Mouse (Mus musculus) testis, adult 2 months (tissue): ENCODE data around the gene Gnaq. TPM values are rescaled to one million over a fixed set of nuclear protein-coding genes. Genes with fewer than 3 reads are reported as not detected.
A peak's percentile ranks its signal among the peaks of the same experiment; 100 is the strongest.

Experiments
- H3K27ac ChIP-seq: fragments of 200-500 bp; 2 replicates; pipeline ENCODE4 v1.5.1; 2012; ENCODE audit warnings: low read depth, low read length; ENCODE audit not compliant: control insufficient read depth, insufficient read depth
- H3K27me3 ChIP-seq: fragments of 200-500 bp; 2 replicates; pipeline ENCODE4 v1.6.1; 2012; ENCODE audit warnings: mild to moderate bottlenecking, low read length, moderate library complexity; ENCODE audit not compliant: control insufficient read depth, insufficient read depth
- H3K36me3 ChIP-seq: fragments of 200-500 bp; 2 replicates; pipeline ENCODE4 v1.6.1; 2012; ENCODE audit warnings: mild to moderate bottlenecking, low read length; ENCODE audit not compliant: control insufficient read depth, insufficient read depth
- H3K4me1 ChIP-seq: fragments of 200-500 bp; 2 replicates; pipeline ENCODE4 v1.6.1; 2012; ENCODE audit warnings: low read length; ENCODE audit not compliant: control insufficient read depth, insufficient read depth
- H3K4me3 ChIP-seq: fragments of 200-500 bp; 2 replicates; pipeline ENCODE4 v1.5.1; 2012; ENCODE audit warnings: low read depth, mild to moderate bottlenecking, low read length, moderate library complexity, mixed read lengths; ENCODE audit not compliant: control insufficient read depth
- CTCF ChIP-seq: fragments of 200-500 bp; IDR thresholded peaks from 2 replicates; pipeline ENCODE4 v1.5.1; 2012; ENCODE audit warnings: low read depth, mild to moderate bottlenecking, inconsistent platforms, low read length, moderate library complexity; ENCODE audit not compliant: control insufficient read depth, insufficient read depth, insufficient replicate concordance
- POLR2A ChIP-seq: fragments of 200-500 bp; IDR thresholded peaks from 2 replicates; pipeline ENCODE4 v1.6.1; 2012; ENCODE audit warnings: low read depth, mild to moderate bottlenecking, inconsistent platforms, low read length, moderate library complexity; ENCODE audit not compliant: control insufficient read depth
- polyA plus RNA-seq: library from polyadenylated mRNA; depleted of rRNA; stranded (reverse); fragments of >200 nt; gene quantifications from 2 replicates; pipeline ENCODE4 v1.2.3, GENCODE M21; 2012

Gnaq gene
- polyA plus RNA-seq, 1 experiment: 5.5 TPM

DNA sequence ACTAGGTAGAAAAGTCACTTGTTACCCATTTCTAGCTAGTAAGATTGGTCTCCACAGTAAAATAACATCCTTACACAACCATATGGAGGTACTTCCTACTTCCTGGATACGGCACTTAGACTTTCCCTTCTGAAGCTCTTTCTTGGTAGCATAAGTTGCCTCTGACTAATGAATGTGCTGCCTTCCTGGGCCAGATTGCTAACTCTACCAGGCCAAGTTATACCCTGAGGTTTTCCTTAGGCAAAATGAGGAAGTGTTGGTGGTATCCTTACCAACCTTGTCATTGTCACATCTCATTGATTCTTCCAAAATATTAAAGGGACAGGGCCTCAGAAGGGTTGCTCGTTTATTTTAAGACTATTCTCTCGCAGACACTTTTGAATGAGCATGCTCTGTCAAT lies 22.0 kb upstream of the Gnaq start:
- H3K27ac ChIP-seq: no peak overlapping the region
- H3K4me3 ChIP-seq: no peak overlapping the region
- no peaks in the 10 kb centered on the region for H3K36me3 ChIP-seq
- H3K4me1 ChIP-seq: no peaks in the 10 kb centered on the region
- no peaks in the 10 kb centered on the region for H3K27me3 ChIP-seq
- no peak for TF ChIP-seq CTCF
- no peak for TF ChIP-seq POLR2A

DNA sequence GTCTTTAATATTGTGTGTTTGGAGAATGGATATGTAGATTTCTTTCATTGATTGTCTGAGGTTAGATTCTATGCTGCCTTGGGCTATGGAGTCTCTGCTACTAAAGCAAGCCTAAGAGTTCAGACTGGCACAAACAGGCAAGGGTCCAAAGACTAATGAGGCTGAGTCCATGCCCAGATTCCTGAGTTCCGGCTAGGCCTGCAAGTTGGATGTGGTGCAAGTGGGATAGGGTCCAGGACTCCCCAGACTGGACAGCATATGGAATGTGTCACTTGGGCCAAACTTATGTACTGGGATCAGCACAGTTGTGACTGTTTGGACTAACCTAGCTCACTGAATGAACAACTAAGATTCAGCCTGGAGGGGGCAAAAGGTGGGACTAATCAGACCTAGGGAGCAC lies 19.3 kb upstream of the Gnaq start:
- Histone ChIP-seq H3K36me3 (no peaks in the 10 kb centered on the region), H3K4me3 (no peak overlapping the region), H3K27ac (no peak overlapping the region), H3K4me1 (no peaks in the 10 kb centered on the region), H3K27me3 (no peaks in the 10 kb centered on the region)
- TF ChIP-seq POLR2A (no peak), CTCF (no peak)

DNA sequence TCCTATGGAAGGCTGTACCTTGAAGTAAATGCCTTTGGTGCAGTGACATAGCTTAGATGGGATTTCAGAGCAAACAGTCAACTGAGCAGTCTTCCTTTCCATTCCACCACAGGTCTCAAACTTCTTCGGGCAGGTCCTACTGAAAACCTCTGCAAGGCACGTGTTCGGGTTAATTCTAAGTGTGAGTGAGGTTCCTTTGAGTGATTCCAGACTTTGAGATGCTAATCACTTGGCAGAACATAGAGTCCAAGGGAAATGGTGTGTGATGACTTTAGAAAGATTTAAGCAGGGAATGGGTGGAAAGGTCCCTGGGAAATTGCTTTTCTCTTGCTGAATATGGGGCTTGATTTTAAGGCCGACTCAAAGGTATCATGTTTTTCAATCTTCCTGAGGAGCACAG lies 14.2 kb upstream of the Gnaq start:
- no peak overlapping the region for H3K27ac ChIP-seq
- H3K4me1 ChIP-seq: no peaks in the 10 kb centered on the region
- no peak for TF ChIP-seq CTCF
- no peak for TF ChIP-seq POLR2A
- H3K4me3 ChIP-seq: no peak overlapping the region
- H3K27me3 ChIP-seq: no peaks in the 10 kb centered on the region
- H3K36me3 ChIP-seq: no peaks in the 10 kb centered on the region

DNA sequence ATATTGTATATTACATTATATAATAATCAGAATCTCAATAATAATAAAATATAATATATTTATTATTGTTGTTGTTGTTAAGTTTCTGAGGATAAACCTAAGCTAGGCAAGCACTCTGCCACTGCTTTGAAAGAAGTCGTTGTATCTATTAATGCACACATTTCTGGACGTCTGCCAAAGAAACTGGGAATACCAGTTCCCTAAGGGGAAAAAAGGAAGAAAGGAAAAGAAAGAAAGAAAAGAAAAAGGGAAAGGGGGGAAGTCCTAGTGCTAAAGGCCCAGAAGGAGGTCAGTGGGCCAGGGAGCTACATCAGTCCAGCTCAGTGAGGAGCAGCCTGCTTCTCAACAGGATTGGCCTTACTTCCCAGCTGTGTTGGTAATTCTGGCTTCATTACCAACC lies 11.3 kb upstream of the Gnaq start:
- H3K36me3 ChIP-seq: no peaks in the 10 kb centered on the region
- no peak for TF ChIP-seq POLR2A
- no peak for TF ChIP-seq CTCF
- no peaks in the 10 kb centered on the region for H3K4me1 ChIP-seq
- no peak overlapping the region for H3K27ac ChIP-seq
- H3K27me3 ChIP-seq: no peaks in the 10 kb centered on the region
- H3K4me3 ChIP-seq: no peak overlapping the region

DNA sequence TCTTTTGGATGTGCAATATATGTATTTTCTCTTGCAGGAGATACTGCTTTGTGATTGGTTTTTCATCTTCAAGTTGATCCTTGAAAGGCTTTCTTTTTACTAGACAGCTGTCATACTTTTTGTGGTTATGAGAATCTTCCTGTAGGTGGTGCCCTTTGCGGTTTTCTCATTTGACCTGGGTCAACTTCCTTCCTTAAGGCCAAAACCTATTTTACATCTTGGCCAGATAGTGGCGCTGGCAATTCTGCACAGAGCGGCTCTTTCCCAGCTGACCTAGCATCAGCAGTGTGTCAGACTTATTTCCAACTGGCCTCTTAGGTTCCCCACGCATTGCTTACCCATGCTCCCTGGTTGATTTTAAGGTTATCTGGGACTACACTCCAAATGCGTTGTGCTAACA lies 3.9 kb upstream of the Gnaq start:
- no peak overlapping the region; the same call in 1 of the 2 replicates for H3K4me3 ChIP-seq
- peaks cover 4% of the 10 kb centered on the region for H3K4me1 ChIP-seq
- no peak overlapping the region for H3K27ac ChIP-seq
- H3K27me3 ChIP-seq: no peaks in the 10 kb centered on the region
- TF ChIP-seq POLR2A: no peak
- TF ChIP-seq CTCF: 0 out of 2 replicates have a peak, but pooled peaks have one; percentile 10
- no peaks in the 10 kb centered on the region for H3K36me3 ChIP-seq

DNA sequence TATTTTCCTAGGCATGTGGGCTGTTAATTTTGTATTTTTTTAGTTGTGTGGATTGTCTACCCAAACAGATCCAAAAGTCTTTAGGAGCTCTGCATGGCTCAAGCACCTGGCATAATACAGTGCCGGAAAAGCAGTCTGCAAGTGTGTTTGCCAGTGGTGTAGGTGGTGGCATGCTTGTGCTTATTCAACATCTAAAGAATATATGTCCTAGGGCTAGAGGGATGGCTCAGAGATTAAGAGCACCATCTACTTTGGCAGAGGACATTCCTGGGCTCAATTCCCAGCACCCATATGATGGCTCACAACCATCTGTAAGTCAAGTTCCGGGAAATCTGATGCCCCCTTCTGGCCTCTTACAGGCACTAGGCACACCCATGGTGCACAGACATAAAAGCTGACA lies 3.5 kb upstream of the Gnaq start:
- no peaks in the 10 kb centered on the region for H3K27me3 ChIP-seq

DNA sequence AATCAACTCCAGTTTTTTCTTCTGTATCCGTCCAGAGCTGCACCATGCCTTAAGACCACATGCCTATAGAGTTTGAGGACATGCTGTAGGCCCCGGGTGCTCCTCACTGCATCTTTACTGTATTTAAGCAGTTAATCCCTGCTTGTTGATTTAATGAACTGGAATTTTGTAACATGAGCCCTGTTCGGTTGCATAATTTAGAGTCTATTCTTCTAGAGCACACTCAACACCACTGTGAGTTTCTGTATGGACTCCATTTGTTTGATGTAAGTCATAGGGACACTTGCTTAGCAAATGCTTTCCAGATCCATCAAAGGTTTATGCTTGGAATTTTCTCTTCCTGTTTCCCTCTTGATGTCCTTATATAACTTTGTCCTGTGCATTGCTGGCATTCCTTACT lies 2.2 kb upstream of the Gnaq start:
- no peaks in the 10 kb centered on the region for H3K27me3 ChIP-seq
- H3K36me3 ChIP-seq: no peaks in the 10 kb centered on the region
- no peak for TF ChIP-seq CTCF
- no peak overlapping the region for H3K27ac ChIP-seq
- no peak overlapping the region for H3K4me3 ChIP-seq
- peaks cover 5% of the 10 kb centered on the region for H3K4me1 ChIP-seq

More for the DNA sequence above, 3.5 kb upstream of the Gnaq start:
- Histone ChIP-seq H3K27ac (no peak overlapping the region), H3K4me3 (no peak overlapping the region), H3K4me1 (peaks cover 5% of the 10 kb centered on the region), H3K36me3 (no peaks in the 10 kb centered on the region)
- TF ChIP-seq CTCF (no peak), POLR2A (no peak)

DNA sequence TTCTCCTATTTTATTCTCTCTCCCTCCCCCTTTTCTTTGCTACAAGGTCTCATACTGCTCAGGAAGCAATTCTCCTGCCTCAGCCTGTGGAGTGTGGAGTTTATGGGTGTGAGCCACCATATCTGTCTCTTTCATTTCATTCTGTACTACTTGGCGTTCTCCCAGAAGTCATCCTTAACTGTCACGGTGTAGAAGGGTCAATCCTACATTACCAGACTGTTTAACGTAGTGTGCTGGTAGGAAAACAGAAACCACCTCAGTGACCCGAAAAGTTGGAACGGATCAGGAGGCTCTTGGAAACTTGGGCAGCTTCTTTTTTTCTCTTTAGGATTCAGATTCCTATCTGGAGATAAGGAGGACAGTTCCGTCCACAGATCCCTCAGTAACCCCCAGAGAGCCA lies 800 bp upstream of the Gnaq start:
- Histone ChIP-seq H3K27ac (peak overlapping the region; percentile 93), H3K4me3 (peak overlapping the region; percentile 85), H3K36me3 (no peaks in the 10 kb centered on the region), H3K27me3 (no peaks in the 10 kb centered on the region), H3K4me1 (peaks cover 5% of the 10 kb centered on the region)
- TF ChIP-seq CTCF (no peak), POLR2A (no peak)
